Mouse (Mus musculus) cerebellum, adult 11-12 months (tissue): ENCODE results near the gene Olfr1290.

Experiments used
- DNase-seq: peaks from one replicate; pipeline ENCODE4 v3.0.0; 2022

The Olfr1290 gene

GRCm38 (mm10) chr2:111493729-111494128, at the start of gene Olfr1290:
Gene Olfr1290 (minus strand): TSS chr2:111493829.
- no peak for DNase-seq

GRCm38 (mm10) chr2:111540191-111540590, 46.6 kb upstream of the Olfr1290 start, which contains the start of gene Olfr1294:
Gene Olfr1294 (minus strand): TSS chr2:111540291.
- DNase-seq: no peak

- no peak for DNase-seq
These were observed 31.3 kb upstream of the Olfr1290 start, which contains the start of gene Olfr1293-ps for GRCm38 (mm10) chr2:111524903-111525302. Gene Olfr1293-ps (plus strand): TSS chr2:111525203.

- DNase-seq: no peak
These were observed 23.8 kb upstream of the Olfr1290 start for GRCm38 (mm10) chr2:111517451-111517850.

GRCm38 (mm10) chr2:111496880-111497279, 3.3 kb upstream of the Olfr1290 start, which contains the start of gene Olfr1291-ps1:
Gene Olfr1291-ps1 (plus strand): TSS chr2:111497180.
- DNase-seq: no peak

- DNase-seq: no peak
These were observed 13.1 kb downstream of the Olfr1290 start, which contains the start of gene Olfr1289 for GRCm38 (mm10) chr2:111480519-111480918. Gene Olfr1289 (plus strand): TSS chr2:111480819.

GRCm38 (mm10) chr2:111473801-111474200, 19.8 kb downstream of the Olfr1290 start, which contains the start of gene Olfr1288:
Gene Olfr1288 (plus strand): TSS chr2:111474101.
- no peak for DNase-seq

- no peak for DNase-seq
These were observed 44.8 kb downstream of the Olfr1290 start, which contains the start of gene Olfr1287 for GRCm38 (mm10) chr2:111448842-111449241. Gene Olfr1287 (plus strand): TSS chr2:111449142.
